Mouse (Mus musculus) E14TG2a.4 (cell line): Measurements from ENCODE around the gene Iqck.

ENCODE experiments used
- CTCF ChIP-seq: conservative IDR thresholded peaks from 2 replicates; pipeline ENCODE4 v1.5.1; 2014; ENCODE audit warnings: low read length
- NANOG ChIP-seq: IDR thresholded peaks from 2 replicates; pipeline ENCODE4 v1.6.1; 2014; ENCODE audit warnings: borderline replicate concordance, low read length, mixed read lengths
- POU5F1 ChIP-seq: IDR thresholded peaks from 2 replicates; pipeline ENCODE4 v1.6.1; 2014; ENCODE audit warnings: low read length, borderline replicate concordance

GRCm38 (mm10) chr7:118819666-118820065, 35.9 kb upstream of the Iqck start:
- TF ChIP-seq CTCF (no peak), POU5F1 (no peak), NANOG (no peak)
